Mouse (Mus musculus): ENCODE data around the gene Hmga2. TPM values are rescaled to one million over a fixed set of nuclear protein-coding genes. Genes with fewer than 3 reads are reported as not detected.

Hmga2 gene
- polyA plus RNA-seq (2015; fragmentation: Nextera tagmentation; extraction: Ambion mirVana), result 18.6 and 21.1 TPM in 2 replicates

- H3K4me3 ChIP-seq (ENCODE audit: low read length), result peak within 1 kb of the TSS; percentile 98
- H3K9me3 ChIP-seq (ENCODE audit: control insufficient read depth, low read length), result no peaks in the 10 kb centered on the region
- peak within 1 kb of the TSS; percentile 97 for H3K27ac ChIP-seq (ENCODE audit: low read length)
- peaks cover 3% of the 10 kb centered on the region for H3K4me1 ChIP-seq (ENCODE audit: control insufficient read depth, insufficient read depth, low read length)
- WGBS, result under 1% methylated on average over 90 of the region's 99 CpGs
- H3K36me3 ChIP-seq (ENCODE audit: control insufficient read depth, insufficient read depth, low read length), result no peaks in the 10 kb centered on the region
- peak; percentile 73 for ATAC-seq
- H3K27me3 ChIP-seq (replicated peaks; ENCODE audit: control insufficient read depth, insufficient read depth, low read length), result no peaks in the 10 kb centered on the region
- peak within 1 kb of the TSS; percentile 97 for H3K4me2 ChIP-seq (ENCODE audit: low read depth, low read length)
- peak within 1 kb of the TSS; percentile 97 for H3K9ac ChIP-seq (ENCODE audit: low read depth, low read length)
These were observed at the start of gene Hmga2 for GRCm38 (mm10) chr10:120475601-120476515. TSS of gene Hmga2 (minus strand) at chr10:120476469.

- no peak overlapping the region for H3K4me3 ChIP-seq (ENCODE audit: low read length)
- 89% methylated on average over 2 of the region's 2 CpGs for WGBS
- H3K27me3 ChIP-seq (replicated peaks; ENCODE audit: control insufficient read depth, insufficient read depth, low read length), result no peaks in the 10 kb centered on the region
- no peak overlapping the region for H3K27ac ChIP-seq (ENCODE audit: low read length)
- no peaks in the 10 kb centered on the region for H3K9me3 ChIP-seq (ENCODE audit: control insufficient read depth, low read length)
- H3K4me2 ChIP-seq (ENCODE audit: low read depth, low read length), result no peak overlapping the region
- no peaks in the 10 kb centered on the region for H3K36me3 ChIP-seq (ENCODE audit: control insufficient read depth, insufficient read depth, low read length)
- no peak overlapping the region for H3K9ac ChIP-seq (ENCODE audit: low read depth, low read length)
- H3K4me1 ChIP-seq (ENCODE audit: control insufficient read depth, insufficient read depth, low read length), result no peaks in the 10 kb centered on the region
- no peak for ATAC-seq
These were observed 46.7 kb upstream of the Hmga2 start for GRCm38 (mm10) chr10:120522959-120523358.

GRCm38 (mm10) chr10:120521912-120522575, 45.8 kb upstream of the Hmga2 start:
- no peaks in the 10 kb centered on the region for H3K27me3 ChIP-seq (replicated peaks; ENCODE audit: control insufficient read depth, insufficient read depth, low read length)
- H3K9me3 ChIP-seq (ENCODE audit: control insufficient read depth, low read length), result no peaks in the 10 kb centered on the region
- H3K36me3 ChIP-seq (ENCODE audit: control insufficient read depth, insufficient read depth, low read length), result no peaks in the 10 kb centered on the region
- no peak overlapping the region for H3K27ac ChIP-seq (ENCODE audit: low read length)
- no peak overlapping the region for H3K4me3 ChIP-seq (ENCODE audit: low read length)
- 87% methylated on average over 9 of the region's 9 CpGs for WGBS
- H3K9ac ChIP-seq (ENCODE audit: low read depth, low read length), result no peak overlapping the region
- H3K4me2 ChIP-seq (ENCODE audit: low read depth, low read length), result no peak overlapping the region
- ATAC-seq, result no peak
- no peaks in the 10 kb centered on the region for H3K4me1 ChIP-seq (ENCODE audit: control insufficient read depth, insufficient read depth, low read length)

- Histone ChIP-seq H3K4me2 (ENCODE audit: low read depth, low read length) (no peak overlapping the region), H3K9ac (ENCODE audit: low read depth, low read length) (no peak overlapping the region), H3K27me3 (replicated peaks; ENCODE audit: control insufficient read depth, insufficient read depth, low read length) (no peaks in the 10 kb centered on the region), H3K4me3 (ENCODE audit: low read length) (no peak overlapping the region), H3K27ac (ENCODE audit: low read length) (no peak overlapping the region), H3K36me3 (ENCODE audit: control insufficient read depth, insufficient read depth, low read length) (no peaks in the 10 kb centered on the region), H3K9me3 (ENCODE audit: control insufficient read depth, low read length) (no peaks in the 10 kb centered on the region), H3K4me1 (ENCODE audit: control insufficient read depth, insufficient read depth, low read length) (peaks cover 5% of the 10 kb centered on the region; the same call in 1 of the 2 replicates)
- ATAC-seq, result no peak
- 36% methylated on average over 8 of the region's 8 CpGs for WGBS
These were observed 40.0 kb upstream of the Hmga2 start for GRCm38 (mm10) chr10:120516311-120516710.

- Histone ChIP-seq H3K4me2 (ENCODE audit: low read depth, low read length) (no peak overlapping the region), H3K9me3 (ENCODE audit: control insufficient read depth, low read length) (no peaks in the 10 kb centered on the region), H3K9ac (ENCODE audit: low read depth, low read length) (no peak overlapping the region), H3K36me3 (ENCODE audit: control insufficient read depth, insufficient read depth, low read length) (no peaks in the 10 kb centered on the region), H3K4me3 (ENCODE audit: low read length) (no peak overlapping the region), H3K27me3 (replicated peaks; ENCODE audit: control insufficient read depth, insufficient read depth, low read length) (no peaks in the 10 kb centered on the region), H3K4me1 (ENCODE audit: control insufficient read depth, insufficient read depth, low read length) (peaks cover 5% of the 10 kb centered on the region; the same call in 1 of the 2 replicates), H3K27ac (ENCODE audit: low read length) (no peak overlapping the region)
- 67% methylated on average over 9 of the region's 9 CpGs for WGBS
- no peak for ATAC-seq
These were observed 37.5 kb upstream of the Hmga2 start for GRCm38 (mm10) chr10:120513721-120514120.

GRCm38 (mm10) chr10:120512946-120513345, 36.7 kb upstream of the Hmga2 start:
- 48% methylated on average over 4 of the region's 4 CpGs for WGBS
- Histone ChIP-seq H3K27ac (ENCODE audit: low read length) (no peak overlapping the region), H3K36me3 (ENCODE audit: control insufficient read depth, insufficient read depth, low read length) (no peaks in the 10 kb centered on the region), H3K27me3 (replicated peaks; ENCODE audit: control insufficient read depth, insufficient read depth, low read length) (no peaks in the 10 kb centered on the region), H3K9me3 (ENCODE audit: control insufficient read depth, low read length) (no peaks in the 10 kb centered on the region), H3K9ac (ENCODE audit: low read depth, low read length) (no peak overlapping the region), H3K4me2 (ENCODE audit: low read depth, low read length) (no peak overlapping the region), H3K4me1 (ENCODE audit: control insufficient read depth, insufficient read depth, low read length) (peaks cover 5% of the 10 kb centered on the region; the same call in 1 of the 2 replicates), H3K4me3 (ENCODE audit: low read length) (no peak overlapping the region)
- no peak for ATAC-seq

- no peak overlapping the region for H3K27ac ChIP-seq (ENCODE audit: low read length)
- no peak overlapping the region for H3K9ac ChIP-seq (ENCODE audit: low read depth, low read length)
- no peaks in the 10 kb centered on the region for H3K27me3 ChIP-seq (replicated peaks; ENCODE audit: control insufficient read depth, insufficient read depth, low read length)
- no peaks in the 10 kb centered on the region for H3K9me3 ChIP-seq (ENCODE audit: control insufficient read depth, low read length)
- no peak overlapping the region for H3K4me2 ChIP-seq (ENCODE audit: low read depth, low read length)
- H3K4me1 ChIP-seq (ENCODE audit: control insufficient read depth, insufficient read depth, low read length), result peaks cover 7% of the 10 kb centered on the region; the same call in 1 of the 2 replicates
- no peaks in the 10 kb centered on the region for H3K36me3 ChIP-seq (ENCODE audit: control insufficient read depth, insufficient read depth, low read length)
- H3K4me3 ChIP-seq (ENCODE audit: low read length), result no peak overlapping the region
- 88% methylated on average over 8 of the region's 8 CpGs for WGBS
- ATAC-seq, result no peak
These were observed 35.9 kb upstream of the Hmga2 start for GRCm38 (mm10) chr10:120512121-120512520.

GRCm38 (mm10) chr10:120503959-120504358, 27.7 kb upstream of the Hmga2 start:
- no peaks in the 10 kb centered on the region for H3K9me3 ChIP-seq (ENCODE audit: control insufficient read depth, low read length)
- H3K36me3 ChIP-seq (ENCODE audit: control insufficient read depth, insufficient read depth, low read length), result no peaks in the 10 kb centered on the region
- H3K4me3 ChIP-seq (ENCODE audit: low read length), result no peak overlapping the region
- no peaks in the 10 kb centered on the region for H3K27me3 ChIP-seq (replicated peaks; ENCODE audit: control insufficient read depth, insufficient read depth, low read length)
- H3K27ac ChIP-seq (ENCODE audit: low read length), result no peak overlapping the region
- WGBS, result 87% methylated on average over 5 of the region's 5 CpGs
- ATAC-seq, result no peak
- H3K4me1 ChIP-seq (ENCODE audit: control insufficient read depth, insufficient read depth, low read length), result 0 out of 2 replicates have a peak, but pooled peaks cover 2% of the 10 kb centered on the region
- H3K9ac ChIP-seq (ENCODE audit: low read depth, low read length), result no peak overlapping the region
- H3K4me2 ChIP-seq (ENCODE audit: low read depth, low read length), result no peak overlapping the region

- no peak for ATAC-seq
- Histone ChIP-seq H3K4me3 (ENCODE audit: low read length) (no peak overlapping the region), H3K4me2 (ENCODE audit: low read depth, low read length) (no peak overlapping the region), H3K27me3 (replicated peaks; ENCODE audit: control insufficient read depth, insufficient read depth, low read length) (no peaks in the 10 kb centered on the region), H3K9ac (ENCODE audit: low read depth, low read length) (no peak overlapping the region), H3K36me3 (ENCODE audit: control insufficient read depth, insufficient read depth, low read length) (no peaks in the 10 kb centered on the region), H3K9me3 (ENCODE audit: control insufficient read depth, low read length) (no peaks in the 10 kb centered on the region), H3K4me1 (ENCODE audit: control insufficient read depth, insufficient read depth, low read length) (no peaks in the 10 kb centered on the region), H3K27ac (ENCODE audit: low read length) (no peak overlapping the region)
- 62% methylated on average over 9 of the region's 9 CpGs for WGBS
These were observed 24.5 kb upstream of the Hmga2 start for GRCm38 (mm10) chr10:120500794-120501193.
